Mouse (Mus musculus): ENCODE measurements at regions not wholly inside any gene's neighbourhood (a gene's known extent, or its start where the extent isn't known, plus 50 kb on each side); places are given as distances from the start of the nearest gene placed in this dataset.

DNA sequence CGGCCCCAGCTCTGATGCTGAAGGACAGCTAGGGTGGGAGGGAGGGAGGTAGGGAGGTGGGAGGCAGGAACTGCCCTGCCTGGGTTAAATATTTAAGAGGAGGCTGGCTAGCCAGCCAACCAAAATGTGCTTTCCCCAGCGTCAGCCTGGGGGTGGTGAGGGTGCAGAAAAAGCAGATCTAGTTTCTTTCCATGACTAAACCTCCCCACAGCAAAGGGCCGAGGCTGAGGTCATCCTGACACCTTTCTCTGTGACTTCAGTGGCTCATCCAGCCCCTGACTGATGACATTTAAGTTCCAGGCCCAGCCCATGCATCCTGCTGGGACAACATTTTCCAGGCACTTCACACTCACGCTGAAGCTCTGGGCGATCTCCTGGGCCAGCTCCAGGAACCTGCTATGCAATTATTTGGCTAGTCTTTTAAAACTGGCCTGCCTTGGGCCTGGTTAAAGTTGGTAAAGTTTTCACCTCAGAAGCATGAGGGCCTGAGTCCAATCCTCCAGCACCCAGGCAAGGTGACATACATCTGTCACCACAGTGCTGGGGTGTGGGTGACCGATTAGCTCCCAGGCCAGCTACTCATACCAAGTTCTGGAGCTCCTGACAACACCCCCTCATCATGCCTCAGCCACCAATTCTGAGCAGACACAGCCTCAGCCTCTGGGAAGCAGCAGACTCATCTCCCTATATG lies 243.8 kb upstream of the Sulf2 start:
- peak; percentile 48 for DNase-seq

DNA sequence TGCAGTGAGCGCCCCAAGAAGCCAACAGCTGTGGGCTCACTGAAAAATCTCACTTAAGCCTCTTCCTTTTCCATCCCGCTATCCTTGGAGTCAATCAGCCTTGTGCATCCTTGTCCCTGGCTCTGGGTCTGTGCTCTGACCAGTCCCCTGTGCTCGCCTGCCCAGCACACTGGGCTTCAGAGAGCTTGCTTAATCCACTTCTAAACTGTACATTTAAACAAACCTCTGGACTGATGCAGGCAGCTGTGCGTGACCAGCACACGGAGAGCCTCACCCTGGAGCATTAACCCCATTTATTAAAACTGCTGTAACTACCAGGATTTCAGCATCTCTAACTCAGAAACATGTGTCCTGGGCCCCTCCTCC lies 243.3 kb upstream of the Sulf2 start:
- DNase-seq: no peak

DNA sequence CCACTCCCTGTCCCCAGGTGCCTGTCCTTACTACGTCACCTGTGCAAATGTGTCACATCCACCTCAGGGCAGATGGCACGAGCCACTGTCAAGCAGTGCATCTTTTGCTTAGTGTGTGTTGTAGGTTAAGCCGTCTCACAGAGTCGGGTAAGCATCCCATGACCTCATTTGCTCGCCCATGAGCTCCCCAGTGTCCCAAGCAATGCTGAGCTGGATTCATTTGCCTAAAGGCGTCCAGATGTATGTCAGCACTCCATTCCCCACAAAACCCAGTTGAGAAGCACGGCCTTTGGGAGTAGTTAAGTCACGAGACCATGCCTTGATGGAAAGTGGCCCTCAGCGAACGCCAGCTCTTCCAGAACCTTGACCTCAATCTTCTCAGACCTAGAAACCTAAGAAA lies 242.7 kb upstream of the Sulf2 start:
- no peak for DNase-seq

DNA sequence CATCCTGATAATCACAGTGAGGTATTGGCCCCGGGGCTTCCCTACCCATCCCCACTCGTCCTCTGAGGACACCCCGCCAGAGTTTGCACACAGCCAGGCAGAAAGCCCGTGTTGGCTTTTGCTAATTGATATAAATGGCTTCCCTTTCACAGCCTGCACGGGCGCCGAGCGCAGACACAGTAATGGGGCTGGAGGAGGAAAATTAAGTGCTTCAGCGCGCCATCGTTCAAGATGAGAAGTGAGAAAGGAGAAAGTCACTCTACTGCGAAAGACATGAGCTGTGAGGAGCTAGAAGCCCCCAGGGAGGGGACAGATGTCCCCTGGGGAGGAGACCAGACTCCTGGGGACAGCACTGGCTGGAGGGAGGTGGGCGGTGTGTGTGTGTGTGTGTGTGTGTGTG lies 239.2 kb upstream of the Sulf2 start:
- DNase-seq: no peak

DNA sequence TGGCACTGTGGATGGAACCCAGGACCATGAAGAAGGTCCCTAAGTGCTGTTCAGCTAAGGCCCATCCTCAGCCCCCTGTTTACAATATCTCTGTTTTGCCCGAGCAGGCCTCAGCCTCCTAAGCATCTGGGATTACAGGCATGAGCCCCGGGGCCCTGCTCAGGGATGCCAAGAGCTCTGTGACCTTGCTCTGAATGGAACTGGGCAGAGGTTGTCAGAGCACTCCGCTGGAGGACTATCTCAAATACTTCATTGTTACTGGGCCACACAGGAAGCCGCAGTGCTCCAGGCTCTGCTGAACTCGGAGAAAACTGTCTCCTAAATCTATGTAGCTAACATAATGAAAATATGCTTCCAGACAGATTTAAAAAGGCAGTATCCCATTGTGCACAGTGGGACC lies 235.7 kb upstream of the Sulf2 start:
- no peak for DNase-seq

DNA sequence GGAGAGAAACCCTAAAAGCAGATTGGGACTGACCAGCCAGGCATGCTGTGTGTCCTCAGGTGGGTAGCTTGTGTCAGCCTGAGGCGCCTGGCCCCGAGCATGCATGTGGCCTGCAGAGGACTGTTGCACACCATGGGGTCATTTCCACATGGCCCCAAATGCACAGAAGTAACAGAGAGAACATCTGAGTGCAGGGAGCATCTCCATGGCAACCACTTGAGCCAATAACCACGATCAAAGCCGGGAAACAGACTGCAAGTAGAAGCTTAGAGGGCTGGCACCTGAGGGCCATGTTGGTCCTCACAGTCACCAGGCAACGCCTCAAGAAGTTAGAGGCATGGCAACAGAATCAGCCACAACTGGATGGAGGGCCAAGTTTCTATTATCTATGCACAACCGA lies 232.6 kb upstream of the Sulf2 start:
- no peak for DNase-seq

DNA sequence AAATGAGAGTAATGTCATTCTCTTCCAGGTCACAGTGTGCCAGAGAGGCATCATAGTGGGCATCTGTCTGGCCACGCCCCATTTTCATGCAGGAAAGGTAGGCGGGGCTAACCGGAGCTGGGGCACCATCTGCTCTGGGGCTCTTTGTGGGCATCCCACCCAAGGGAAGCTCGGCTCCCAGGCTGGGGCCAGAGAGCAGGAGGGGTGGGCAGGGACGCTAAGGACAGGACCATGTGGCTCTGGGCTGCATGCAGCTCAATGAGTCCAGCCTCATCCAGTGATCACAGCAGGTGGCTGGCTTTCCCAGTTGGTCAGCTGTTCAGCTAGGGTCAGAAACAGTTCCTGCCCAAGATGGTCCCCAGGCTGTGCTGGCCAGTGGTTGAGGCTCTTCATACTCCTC lies 231.4 kb upstream of the Sulf2 start:
- no peak for DNase-seq

DNA sequence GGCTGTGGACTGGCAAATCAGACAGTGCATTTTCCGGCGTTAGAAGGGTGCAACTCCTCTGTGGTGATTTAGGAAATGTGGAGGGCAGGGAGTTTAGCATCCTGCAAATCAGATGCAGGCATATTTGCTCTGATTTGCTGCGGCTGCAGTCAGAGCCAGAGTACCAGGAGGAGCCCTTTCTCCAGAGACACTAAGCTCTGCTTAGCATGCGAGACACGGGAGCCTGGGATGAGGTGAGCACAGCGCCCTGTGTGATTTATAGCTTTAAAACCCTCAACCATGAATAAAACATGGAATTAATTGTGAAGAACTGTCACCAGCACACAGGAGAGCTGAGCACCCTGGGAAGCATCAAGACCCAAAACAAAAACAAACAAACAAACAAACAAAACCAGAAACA lies 229.1 kb upstream of the Sulf2 start:
- no peak for DNase-seq

DNA sequence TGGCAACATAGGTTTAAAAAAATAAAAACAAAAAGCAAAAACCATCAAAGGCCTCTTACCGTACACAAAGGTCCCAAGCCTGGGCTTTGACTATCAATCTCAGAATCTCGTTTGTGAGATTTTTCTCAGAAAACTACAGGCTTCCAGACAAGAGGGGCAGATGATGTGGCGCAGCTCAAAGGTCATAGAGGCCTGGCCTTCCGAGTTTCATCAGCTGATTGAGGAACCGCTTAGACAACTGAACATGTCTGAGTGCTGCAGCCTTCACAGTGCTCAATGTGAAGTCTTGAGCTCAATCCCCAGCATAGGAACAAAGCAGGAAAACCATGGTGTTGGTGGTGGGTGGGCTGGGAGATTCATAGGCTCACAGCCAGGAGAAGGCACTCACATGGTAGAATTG lies 227.9 kb upstream of the Sulf2 start:
- DNase-seq: no peak

DNA sequence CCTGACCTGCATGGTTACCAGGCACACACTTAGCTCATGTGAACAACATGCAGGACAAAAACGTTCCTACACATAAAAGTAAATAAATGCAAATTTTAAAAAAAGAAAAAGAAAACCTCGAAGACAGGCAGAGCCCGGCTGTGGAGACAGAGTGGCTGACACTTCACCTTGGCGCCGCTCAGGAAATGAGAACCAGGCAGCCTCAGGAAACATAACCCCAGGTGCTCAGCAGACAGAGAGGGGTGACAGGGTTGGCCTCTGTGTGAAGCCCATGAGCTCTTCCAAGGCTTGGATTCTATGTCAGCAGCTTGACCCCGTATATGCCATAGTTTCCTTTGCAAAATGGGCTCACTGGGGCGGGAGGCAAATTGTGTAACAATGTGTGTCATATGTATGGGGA lies 226.7 kb upstream of the Sulf2 start:
- no peak for DNase-seq

DNA sequence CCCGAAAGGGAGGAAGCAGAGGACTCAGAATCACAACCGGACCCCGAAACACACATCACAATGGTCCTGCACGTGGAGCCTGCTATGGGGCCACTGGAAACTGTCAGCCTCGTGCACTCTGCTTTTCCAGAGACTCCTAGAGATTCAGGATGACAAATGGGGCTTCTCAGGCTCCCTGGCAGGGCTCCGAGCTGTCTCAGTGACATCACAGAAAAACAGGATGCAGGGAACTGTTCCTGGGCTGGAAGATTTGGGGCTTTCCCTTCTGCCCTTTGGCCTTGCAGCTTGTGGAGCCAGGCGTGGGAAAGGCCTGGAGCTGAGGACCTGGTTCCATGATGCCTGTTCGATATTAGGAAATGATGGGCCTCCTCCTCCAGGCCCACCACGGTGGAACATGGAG lies 225.4 kb upstream of the Sulf2 start:
- DNase-seq: no peak

DNA sequence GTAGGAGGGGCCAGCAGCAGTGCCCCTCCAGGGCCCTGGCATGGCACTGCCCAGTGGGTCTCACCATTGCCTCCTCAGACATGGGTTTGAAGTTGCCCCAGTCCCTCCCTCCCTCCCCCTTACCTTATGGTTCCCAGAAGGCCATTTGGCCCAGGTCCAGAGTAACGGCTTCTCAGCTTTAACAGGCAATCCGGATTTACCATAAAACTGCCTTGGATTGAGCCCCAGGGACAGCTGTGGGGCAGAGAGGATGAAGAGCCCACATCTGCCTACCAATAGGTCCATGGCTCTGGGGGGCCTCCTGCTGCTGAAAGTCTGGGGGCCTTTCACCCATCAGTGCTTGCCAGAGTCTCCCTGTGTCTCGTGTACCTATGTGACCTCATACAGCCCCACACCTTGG lies 222.9 kb upstream of the Sulf2 start:
- DNase-seq: no peak

DNA sequence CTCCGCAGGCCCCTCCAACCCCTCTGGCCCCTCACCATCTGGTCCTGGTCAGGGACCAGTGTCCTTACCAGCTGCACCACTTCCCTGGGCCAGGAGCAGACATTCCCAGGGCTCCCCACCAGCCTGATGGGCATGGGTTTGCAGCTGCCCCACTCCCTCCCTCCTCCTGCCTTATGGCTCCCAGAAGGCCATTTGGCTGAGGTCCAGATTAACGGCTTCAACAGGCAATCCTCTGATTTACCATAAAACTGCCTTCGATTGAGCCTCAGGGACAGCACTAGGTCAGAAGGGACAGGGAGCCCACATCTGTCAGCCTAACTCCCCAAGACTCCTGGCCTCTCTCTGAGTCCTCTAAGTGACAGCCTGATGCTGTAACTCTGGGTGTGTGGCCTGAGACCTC lies 221.9 kb upstream of the Sulf2 start:
- DNase-seq: peak; percentile 13

DNA sequence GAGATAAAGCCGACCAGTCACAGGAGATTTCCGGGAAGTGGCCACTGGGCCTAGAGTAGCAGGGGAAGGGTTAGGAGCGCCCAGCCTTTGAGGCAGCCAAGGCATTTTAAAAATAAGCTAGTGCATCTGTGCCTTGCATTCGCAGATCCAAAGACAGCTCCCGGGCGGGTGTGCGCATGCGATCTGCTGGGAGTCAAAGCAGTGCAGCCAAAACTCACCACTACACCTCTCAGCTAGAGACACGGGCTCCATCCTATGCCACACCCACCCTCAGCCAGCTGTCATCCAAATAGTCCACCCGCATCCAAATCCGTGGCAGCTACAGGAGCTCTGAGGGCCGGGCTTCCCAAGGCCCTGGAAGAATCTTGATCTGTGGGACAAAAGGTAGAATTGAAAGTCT lies 220.2 kb upstream of the Sulf2 start:
- DNase-seq: no peak

DNA sequence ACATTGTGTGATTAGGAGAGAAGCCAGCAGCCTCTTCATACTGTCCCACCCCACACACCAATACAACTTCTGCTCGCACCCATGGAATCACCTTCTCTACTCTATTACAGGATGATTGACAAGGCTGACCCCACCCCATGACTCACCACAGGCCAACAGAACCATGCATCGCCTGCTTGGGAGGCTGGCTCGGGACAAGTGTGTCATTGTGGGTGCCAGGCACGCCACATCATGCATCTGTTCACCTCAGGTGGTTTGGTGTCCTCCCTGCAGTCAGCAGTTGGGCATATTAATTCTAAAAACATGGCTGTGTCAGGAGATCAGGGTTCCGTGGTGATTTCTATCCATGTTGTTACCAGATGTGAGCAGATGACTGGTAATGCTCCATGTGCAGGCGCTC lies 215.3 kb upstream of the Sulf2 start:
- DNase-seq: no peak

DNA sequence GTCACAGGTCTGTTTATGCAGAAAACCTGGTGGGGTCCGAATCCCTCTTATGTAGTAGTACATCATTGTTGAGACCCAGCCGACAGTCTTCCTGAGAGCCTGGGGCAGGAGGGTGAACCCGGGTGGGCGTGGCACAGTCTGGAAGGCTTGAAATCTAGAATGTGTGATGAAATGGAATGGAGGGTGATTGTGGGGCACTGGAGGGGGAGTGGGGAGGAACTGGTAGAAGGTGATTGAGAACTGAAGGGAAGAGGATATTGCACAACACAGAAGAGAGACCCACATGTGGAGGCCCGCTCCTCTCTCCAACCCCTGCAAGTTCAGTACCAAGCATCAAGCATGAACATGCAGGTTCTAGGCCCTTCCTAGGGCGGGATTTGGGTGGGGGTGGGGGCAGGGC lies 206.2 kb upstream of the Sulf2 start:
- no peak for DNase-seq

DNA sequence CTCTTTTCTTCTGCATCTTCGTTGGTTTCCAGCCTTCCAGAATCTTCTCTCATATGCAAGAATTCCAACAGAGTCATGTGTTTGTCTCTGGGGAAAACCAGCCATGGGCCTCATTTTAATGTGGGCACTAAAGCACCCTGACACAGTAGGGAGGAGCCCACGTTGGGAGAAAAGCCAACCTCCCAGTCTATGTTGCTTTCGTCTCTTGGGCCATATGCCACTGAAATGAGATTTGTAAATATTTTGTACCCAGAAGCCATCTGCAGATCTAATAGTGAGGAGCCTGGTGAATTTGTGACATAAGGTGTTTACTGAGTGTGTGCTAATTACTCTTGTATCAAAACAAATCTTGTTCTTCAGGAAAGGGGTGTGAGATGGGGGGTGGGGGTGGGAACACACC lies 205.3 kb upstream of the Sulf2 start:
- no peak for DNase-seq

DNA sequence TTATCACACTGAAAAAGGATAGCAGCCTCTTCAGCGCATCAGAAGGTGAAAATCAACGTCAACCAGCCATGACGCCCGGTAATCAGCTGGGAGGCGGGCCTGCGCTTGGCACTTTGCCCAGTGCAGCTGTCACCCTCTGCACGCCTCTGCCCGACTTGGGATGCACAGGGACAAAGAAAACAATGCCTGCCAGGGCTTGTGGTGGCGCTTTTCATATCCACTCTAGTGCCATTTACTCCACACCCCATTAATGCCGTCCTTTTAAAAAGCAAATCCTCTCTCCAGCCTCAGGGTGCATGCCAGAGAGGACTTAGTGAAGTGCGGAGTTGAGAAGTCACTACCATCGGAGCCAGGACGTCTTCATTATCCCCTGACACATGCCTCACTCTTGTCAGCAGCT lies 204.5 kb upstream of the Sulf2 start:
- no peak for DNase-seq

DNA sequence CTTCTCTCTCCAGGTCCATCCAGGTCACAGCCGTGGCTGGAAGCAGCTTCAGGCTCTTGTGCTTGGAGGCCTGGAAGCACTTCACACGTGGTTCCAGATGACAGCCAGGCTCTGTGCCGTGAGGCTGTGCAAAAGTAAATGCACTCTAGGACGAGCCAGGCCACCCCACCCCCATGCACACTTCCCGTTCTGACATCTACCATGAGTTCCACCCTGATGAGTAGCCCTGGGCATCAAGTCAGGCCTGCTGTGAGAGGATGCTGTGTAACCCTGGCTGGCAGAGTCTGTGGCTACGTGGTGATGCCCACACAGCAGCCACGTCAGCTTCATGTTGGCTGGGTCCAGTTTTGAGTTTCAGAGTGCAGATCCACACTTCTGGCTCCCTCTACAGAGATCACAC lies 202.4 kb upstream of the Sulf2 start:
- DNase-seq: no peak

DNA sequence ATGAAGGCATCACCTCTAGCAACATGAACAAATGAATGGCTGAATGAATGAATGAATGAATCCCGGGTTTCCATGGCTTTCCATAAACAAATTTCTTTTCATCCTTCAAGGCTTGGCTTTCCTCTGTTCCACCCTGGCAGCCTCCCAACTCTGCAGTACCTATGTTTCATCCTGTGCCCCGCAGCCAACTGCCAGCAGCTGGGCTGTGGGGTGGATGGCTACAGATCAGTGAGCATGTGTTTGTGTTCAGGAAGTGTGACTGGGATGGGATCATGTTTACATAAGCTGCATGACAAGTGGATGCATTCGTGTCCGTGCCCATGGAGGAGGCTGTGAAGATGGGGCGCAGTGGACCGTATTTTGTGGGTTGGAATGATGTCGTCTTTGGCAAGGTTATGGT lies 200.5 kb upstream of the Sulf2 start:
- DNase-seq: no peak

DNA sequence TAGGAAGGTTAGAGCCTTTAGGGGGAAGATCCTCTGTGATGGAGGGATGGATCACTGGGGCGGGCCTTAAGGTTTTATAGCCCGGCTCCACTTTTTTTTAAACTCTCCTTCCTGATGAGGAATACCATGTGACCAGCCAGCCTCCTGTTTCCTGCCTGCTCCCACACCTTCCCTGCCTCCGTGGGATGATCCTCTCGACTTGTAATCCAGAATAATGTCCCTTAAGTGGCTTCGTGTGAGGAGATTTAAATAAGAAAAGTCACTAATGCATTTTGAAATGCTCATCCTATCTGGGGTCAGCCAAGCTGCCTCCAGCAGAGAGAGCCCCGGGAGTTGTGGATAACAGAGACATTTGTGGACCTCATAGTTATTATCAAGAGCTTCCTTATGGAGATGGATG lies 200.0 kb upstream of the Sulf2 start:
- no peak for DNase-seq

DNA sequence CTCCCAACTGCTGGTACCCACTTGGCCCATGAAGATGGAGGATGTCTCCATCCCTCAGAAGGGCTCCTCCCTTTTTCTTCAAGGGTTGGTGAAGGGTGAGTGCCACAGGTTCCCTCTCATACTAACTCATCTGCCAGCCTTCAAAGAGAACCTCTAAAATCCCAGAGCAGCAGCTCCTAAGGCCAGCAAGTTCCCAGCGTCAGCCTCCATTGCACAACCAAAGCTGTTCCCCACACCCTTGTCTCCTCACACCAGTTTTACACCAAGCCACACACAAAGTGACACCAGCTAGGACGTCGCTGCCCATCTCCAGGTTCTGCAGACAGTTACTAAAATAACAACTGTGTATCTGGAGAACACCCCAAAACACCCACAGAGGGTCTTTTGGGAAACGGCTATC lies 198.9 kb upstream of the Sulf2 start:
- DNase-seq: no peak

DNA sequence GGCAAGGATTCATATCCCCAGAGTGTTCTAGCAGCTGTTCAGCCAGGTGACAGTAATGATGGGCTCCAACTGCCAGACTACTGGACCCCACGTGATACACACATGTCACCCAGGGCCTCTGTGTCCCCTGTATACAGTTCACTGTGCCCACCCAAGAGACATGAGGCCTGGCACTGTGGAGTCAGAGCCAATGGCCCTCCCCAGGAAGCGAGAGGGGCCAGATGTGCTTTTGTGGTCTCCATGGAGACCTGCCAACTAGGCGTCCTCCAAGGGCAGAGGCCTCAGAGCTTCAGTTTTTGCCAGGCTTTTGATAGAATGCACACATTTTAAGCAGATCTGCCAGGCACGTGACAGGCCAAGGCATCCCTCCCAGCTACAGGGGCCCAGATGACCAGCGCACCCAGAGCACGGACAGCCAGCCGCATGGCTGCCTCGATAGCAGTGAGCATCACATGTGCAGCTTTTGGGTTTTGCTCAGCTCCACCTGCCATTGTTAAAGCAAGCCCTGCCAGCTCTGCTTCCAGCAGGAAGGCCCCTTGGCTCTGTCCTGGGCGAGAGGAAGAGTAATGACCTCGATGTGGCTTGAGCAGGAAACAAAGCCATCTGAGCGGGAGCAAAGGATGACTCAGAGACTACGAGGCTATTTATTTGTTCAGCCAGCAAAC lies 198.1 kb upstream of the Sulf2 start:
- no peak for DNase-seq

DNA sequence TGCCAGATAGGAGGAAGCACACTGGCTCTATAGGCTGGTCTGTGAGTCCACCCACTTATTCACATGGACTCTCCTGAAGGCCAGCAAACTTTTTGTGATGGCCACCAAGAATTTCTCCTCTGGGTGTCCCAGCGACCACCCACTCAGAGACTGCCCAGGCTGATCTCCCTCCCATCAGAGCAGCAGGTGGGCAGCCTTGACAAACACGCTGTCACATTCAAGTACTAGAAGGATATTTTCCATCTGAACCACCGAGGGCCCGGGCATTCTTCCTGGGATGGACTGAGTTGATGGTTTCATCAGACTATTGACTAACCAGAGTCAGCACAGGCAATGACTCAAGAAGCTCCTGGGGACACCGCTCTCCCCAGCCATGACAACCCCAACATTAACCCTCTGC lies 196.5 kb upstream of the Sulf2 start:
- no peak for DNase-seq

DNA sequence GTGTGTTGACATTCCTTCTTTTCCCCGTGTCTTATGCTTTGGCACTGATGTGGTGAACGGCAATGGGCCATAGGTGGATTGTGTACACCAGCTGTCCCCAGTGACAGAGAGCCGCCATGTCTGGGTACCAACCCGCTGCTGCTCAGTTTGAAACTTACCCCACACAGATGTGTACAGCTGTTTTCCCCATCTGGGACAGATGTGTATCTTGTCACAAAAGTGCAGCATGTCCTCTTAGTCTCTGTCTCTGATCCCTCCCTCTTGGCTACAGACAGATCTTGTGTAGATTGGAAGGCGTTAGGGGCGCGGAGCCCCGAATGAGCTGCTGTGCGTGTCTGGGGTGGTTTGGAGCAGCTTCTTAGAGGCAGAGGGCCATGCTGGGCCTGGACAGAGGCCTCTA lies 196.1 kb upstream of the Sulf2 start:
- DNase-seq: no peak
